Mouse (Mus musculus): ENCODE measurements at regions not wholly inside any gene's neighbourhood (a gene's known extent, or its start where the extent isn't known, plus 50 kb on each side); places are given as distances from the start of the nearest gene placed in this dataset.

GRCm38 (mm10) chr4:54282934-54283333, 457.1 kb downstream of the Tmem38b start:
- no peak for DNase-seq

GRCm38 (mm10) chr4:54313804-54314203, 488.0 kb downstream of the Tmem38b start:
- DNase-seq: no peak

- no peak for DNase-seq
These were observed 499.0 kb downstream of the Tmem38b start for GRCm38 (mm10) chr4:54324851-54325250.

- DNase-seq: no peak
These were observed 502.4 kb downstream of the Tmem38b start for GRCm38 (mm10) chr4:54328273-54328672.

GRCm38 (mm10) chr4:54328711-54329427, 503.0 kb downstream of the Tmem38b start:
- DNase-seq: no peak

GRCm38 (mm10) chr4:54330686-54331085, 504.8 kb downstream of the Tmem38b start:
- DNase-seq: no peak

GRCm38 (mm10) chr4:54331588-54332211, 505.9 kb downstream of the Tmem38b start:
- no peak for DNase-seq

GRCm38 (mm10) chr4:54332261-54332660, 506.4 kb downstream of the Tmem38b start:
- no peak for DNase-seq

GRCm38 (mm10) chr4:54338556-54338955, 512.7 kb downstream of the Tmem38b start:
- peak; percentile 50 for DNase-seq

- no peak for DNase-seq
These were observed 514.3 kb downstream of the Tmem38b start for GRCm38 (mm10) chr4:54340106-54340505.

- DNase-seq: no peak
These were observed 528.0 kb downstream of the Tmem38b start for GRCm38 (mm10) chr4:54353657-54354390.

- no peak for DNase-seq
These were observed 528.5 kb downstream of the Tmem38b start for GRCm38 (mm10) chr4:54354391-54354726.

- no peak for DNase-seq
These were observed 529.7 kb downstream of the Tmem38b start for GRCm38 (mm10) chr4:54355381-54356040.

- no peak for DNase-seq
These were observed 530.2 kb downstream of the Tmem38b start for GRCm38 (mm10) chr4:54356041-54356427.

GRCm38 (mm10) chr4:54370909-54371308, 545.1 kb downstream of the Tmem38b start:
- no peak for DNase-seq

- DNase-seq: no peak
These were observed 545.6 kb downstream of the Tmem38b start for GRCm38 (mm10) chr4:54371418-54371957.

- DNase-seq: no peak
These were observed 547.8 kb downstream of the Tmem38b start for GRCm38 (mm10) chr4:54373606-54374005.

GRCm38 (mm10) chr4:54374457-54374856, 548.6 kb downstream of the Tmem38b start:
- no peak for DNase-seq

GRCm38 (mm10) chr4:54387460-54387859, 557.4 kb upstream of the Zfp462 start:
- DNase-seq: no peak

- DNase-seq: no peak
These were observed 553.2 kb upstream of the Zfp462 start for GRCm38 (mm10) chr4:54391536-54392208.

GRCm38 (mm10) chr4:54406151-54406550, 538.7 kb upstream of the Zfp462 start:
- no peak for DNase-seq

- DNase-seq: no peak
These were observed 536.9 kb upstream of the Zfp462 start for GRCm38 (mm10) chr4:54407930-54408329.
